Mouse (Mus musculus) stomach, embryonic 14.5 days (tissue): ENCODE results near the gene Sept9. TPM values are rescaled to one million over a fixed set of nuclear protein-coding genes. Genes with fewer than 3 reads are reported as not detected.

Experiments
- ATAC-seq: fragments of 200-750 bp; cut with Nextera tagmentation; 2 replicates; pipeline ENCODE4 v1.8.0; 2017; ENCODE audit warnings: low read depth, moderate TSS enrichment; ENCODE audit not compliant: insufficient number of reproducible peaks, insufficient read depth, low FRiP score
- H3K27ac ChIP-seq: fragments of 300-500 bp; sonication (generic); 2 replicates; pipeline ENCODE4 v1.5.1; 2014; ENCODE audit warnings: mild to moderate bottlenecking, low read length, moderate library complexity, mixed read lengths
- H3K27me3 ChIP-seq: fragments of 300-500 bp; sonication (generic); 2 replicates; pipeline ENCODE4 v1.6.1; 2014; ENCODE audit warnings: low read length, control low read depth, mixed read lengths; ENCODE audit not compliant: control insufficient read depth, insufficient read depth
- H3K36me3 ChIP-seq: fragments of 300-500 bp; sonication (generic); 2 replicates; pipeline ENCODE4 v1.6.1; 2014; ENCODE audit warnings: mild to moderate bottlenecking, control low read depth, low read length, moderate library complexity, mixed read lengths; ENCODE audit not compliant: control insufficient read depth, insufficient read depth
- H3K4me1 ChIP-seq: fragments of 300-500 bp; sonication (generic); 2 replicates; pipeline ENCODE4 v1.6.1; 2014; ENCODE audit warnings: low read length, control low read depth, mixed read lengths; ENCODE audit not compliant: control insufficient read depth, insufficient read depth
- H3K4me2 ChIP-seq: fragments of 300-500 bp; sonication (generic); replicated peaks from 2 replicates; pipeline ENCODE4 v1.6.1; 2014; ENCODE audit warnings: low read depth, low read length, control low read depth
- H3K4me3 ChIP-seq: fragments of 300-500 bp; sonication (generic); 2 replicates; pipeline ENCODE4 v1.5.1; 2014; ENCODE audit warnings: low read depth, low read length, control low read depth
- H3K9ac ChIP-seq: fragments of 300-500 bp; sonication (generic); replicated peaks from 2 replicates; pipeline ENCODE4 v1.6.1; 2014; ENCODE audit warnings: low read depth, mild to moderate bottlenecking, control low read depth, low read length, moderate library complexity, mixed read lengths
- H3K9me3 ChIP-seq: fragments of 300-500 bp; sonication (generic); 2 replicates; pipeline ENCODE4 v1.6.1; 2016; ENCODE audit warnings: low read depth, low read length, control low read depth; ENCODE audit not compliant: control insufficient read depth
- WGBS: fragments of 180-500 bp; shearing (Covaris S2); extraction: QIAGEN DNeasy Blood & Tissue Kit; methylation state at CpG from one replicate; pipeline ENCODE4 v1.1.7; 2014; 5-methylcytosine and 5-hydroxymethylcytosine counted together
- polyA plus RNA-seq: library from polyadenylated mRNA; unstranded; fragments of >200 nt; fragmentation: Nextera tagmentation; extraction: Ambion mirVana; gene quantifications from 2 replicates; pipeline ENCODE4 v1.2.1, GENCODE M21; 2014

Sept9 gene
- polyA plus RNA-seq, 1 experiment from 2014 or later, result 106 TPM

GRCm38 (mm10) chr11:117373195-117373594, 173.7 kb downstream of the Sept9 start:
- H3K9me3 ChIP-seq, result no peaks in the 10 kb centered on the region
- 72% methylated on average over 20 of the region's 20 CpGs for WGBS

GRCm38 (mm10) chr11:117373870-117374269, 174.4 kb downstream of the Sept9 start:
- H3K27ac ChIP-seq, result no peak overlapping the region
- no peaks in the 10 kb centered on the region for H3K27me3 ChIP-seq
- H3K4me2 ChIP-seq, result no peak overlapping the region
- ATAC-seq, result no peak
- H3K9me3 ChIP-seq, result no peaks in the 10 kb centered on the region
- peaks cover 8% of the 10 kb centered on the region; the same call in 1 of the 2 replicates for H3K4me1 ChIP-seq
- H3K9ac ChIP-seq, result no peak overlapping the region
- H3K36me3 ChIP-seq, result no peaks in the 10 kb centered on the region
- WGBS, result 31% methylated on average over 4 of the region's 4 CpGs
- no peak overlapping the region for H3K4me3 ChIP-seq

More at GRCm38 (mm10) chr11:117373195-117373594, 173.7 kb downstream of the Sept9 start:
- no peak for ATAC-seq
- no peak overlapping the region for H3K27ac ChIP-seq
- H3K4me1 ChIP-seq, result peaks cover 8% of the 10 kb centered on the region; the same call in 1 of the 2 replicates
- H3K27me3 ChIP-seq, result no peaks in the 10 kb centered on the region
- H3K9ac ChIP-seq, result no peak overlapping the region
- no peak overlapping the region for H3K4me2 ChIP-seq
- H3K36me3 ChIP-seq, result no peaks in the 10 kb centered on the region
- no peak overlapping the region for H3K4me3 ChIP-seq

GRCm38 (mm10) chr11:117374288-117374687, 174.8 kb downstream of the Sept9 start:
- 34% methylated on average over 7 of the region's 7 CpGs for WGBS

GRCm38 (mm10) chr11:117379774-117380173, 180.3 kb downstream of the Sept9 start:
- H3K27me3 ChIP-seq, result no peaks in the 10 kb centered on the region

More at GRCm38 (mm10) chr11:117374288-117374687, 174.8 kb downstream of the Sept9 start:
- Histone ChIP-seq H3K9ac (no peak overlapping the region), H3K4me3 (no peak overlapping the region), H3K27me3 (no peaks in the 10 kb centered on the region), H3K36me3 (no peaks in the 10 kb centered on the region), H3K9me3 (no peaks in the 10 kb centered on the region), H3K4me2 (no peak overlapping the region), H3K4me1 (peaks cover 8% of the 10 kb centered on the region; the same call in 1 of the 2 replicates), H3K27ac (no peak overlapping the region)
- no peak for ATAC-seq

GRCm38 (mm10) chr11:117384235-117384634, 184.8 kb downstream of the Sept9 start:
- H3K9ac ChIP-seq, result no peak overlapping the region
- no peak overlapping the region; the same call in 1 of the 2 replicates for H3K27ac ChIP-seq
- H3K4me3 ChIP-seq, result no peak overlapping the region
- H3K4me2 ChIP-seq, result no peak overlapping the region
- no peak for ATAC-seq
- no peaks in the 10 kb centered on the region for H3K27me3 ChIP-seq
- H3K36me3 ChIP-seq, result no peaks in the 10 kb centered on the region
- 11% methylated on average over 9 of the region's 9 CpGs for whole genome bisulfite sequencing
- no peaks in the 10 kb centered on the region for H3K4me1 ChIP-seq
- H3K9me3 ChIP-seq, result no peaks in the 10 kb centered on the region

More at GRCm38 (mm10) chr11:117379774-117380173, 180.3 kb downstream of the Sept9 start:
- no peaks in the 10 kb centered on the region for H3K9me3 ChIP-seq
- WGBS, result 74% methylated on average over 5 of the region's 5 CpGs
- no peak overlapping the region for H3K27ac ChIP-seq
- H3K4me2 ChIP-seq, result no peak overlapping the region
- no peaks in the 10 kb centered on the region for H3K36me3 ChIP-seq
- H3K9ac ChIP-seq, result no peak overlapping the region
- H3K4me1 ChIP-seq, result no peaks in the 10 kb centered on the region
- no peak overlapping the region for H3K4me3 ChIP-seq
- ATAC-seq, result no peak

GRCm38 (mm10) chr11:117384897-117385296, 185.4 kb downstream of the Sept9 start:
- no peaks in the 10 kb centered on the region for H3K9me3 ChIP-seq
- no peak overlapping the region for H3K27ac ChIP-seq
- no peaks in the 10 kb centered on the region for H3K36me3 ChIP-seq
- H3K4me2 ChIP-seq, result no peak overlapping the region
- H3K9ac ChIP-seq, result no peak overlapping the region
- peak; percentile 50; the same call in 1 of the 2 replicates for ATAC-seq
- no peaks in the 10 kb centered on the region for H3K27me3 ChIP-seq
- peaks cover 2% of the 10 kb centered on the region; the same call in 1 of the 2 replicates for H3K4me1 ChIP-seq
- WGBS, result 1% methylated on average over 16 of the region's 16 CpGs
- no peak overlapping the region for H3K4me3 ChIP-seq

GRCm38 (mm10) chr11:117385331-117386103, 186.1 kb downstream of the Sept9 start:
- H3K9me3 ChIP-seq, result no peaks in the 10 kb centered on the region
- no peak for ATAC-seq
- H3K36me3 ChIP-seq, result no peaks in the 10 kb centered on the region
- WGBS, result 55% methylated on average over 15 of the region's 15 CpGs
- peaks cover 3% of the 10 kb centered on the region; the same call in 1 of the 2 replicates for H3K4me1 ChIP-seq
- H3K9ac ChIP-seq, result no peak overlapping the region
- no peak overlapping the region for H3K27ac ChIP-seq
- no peak overlapping the region for H3K4me2 ChIP-seq
- H3K4me3 ChIP-seq, result no peak overlapping the region
- H3K27me3 ChIP-seq, result no peaks in the 10 kb centered on the region

- 73% methylated on average over 10 of the region's 10 CpGs for WGBS
- Histone ChIP-seq H3K4me1 (peaks cover 3% of the 10 kb centered on the region; the same call in 1 of the 2 replicates), H3K9ac (no peak overlapping the region), H3K9me3 (no peaks in the 10 kb centered on the region), H3K36me3 (no peaks in the 10 kb centered on the region), H3K27me3 (no peaks in the 10 kb centered on the region), H3K27ac (no peak overlapping the region), H3K4me2 (no peak overlapping the region), H3K4me3 (no peak overlapping the region)
- ATAC-seq, result peak; percentile 33; the same call in 1 of the 2 replicates
Observed at GRCm38 (mm10) chr11:117387241-117387640, 187.8 kb downstream of the Sept9 start.
